Mouse (Mus musculus) kidney, postnatal 0 days (tissue): ENCODE data around the gene Anpep. TPM values are rescaled to one million over a fixed set of nuclear protein-coding genes. Genes with fewer than 3 reads are reported as not detected.

Experiments used
- ATAC-seq: fragments of 200-750 bp; cut with Nextera tagmentation; replicated peaks from 2 replicates; pipeline ENCODE4 v1.8.0; 2017; ENCODE audit warnings: low read depth, moderate number of reproducible peaks, moderate TSS enrichment, moderate library complexity; ENCODE audit not compliant: low FRiP score
- DNase-seq: peaks from one replicate; pipeline ENCODE4 v3.0.0-alpha.2; 2016; ENCODE audit warnings: low spot score
- H3K27ac ChIP-seq: fragments of 300-500 bp; sonication (generic); 2 replicates; pipeline ENCODE4 v1.5.1; 2014; ENCODE audit warnings: mild to moderate bottlenecking
- H3K27me3 ChIP-seq: fragments of 300-500 bp; sonication (generic); 2 replicates; pipeline ENCODE4 v1.6.1; 2014; ENCODE audit warnings: low read length, mixed read lengths; ENCODE audit not compliant: insufficient read depth
- H3K36me3 ChIP-seq: fragments of 300-500 bp; sonication (generic); 2 replicates; pipeline ENCODE4 v1.6.1; 2014; ENCODE audit warnings: low read length, mixed read lengths; ENCODE audit not compliant: insufficient read depth
- H3K4me1 ChIP-seq: fragments of 300-500 bp; sonication (generic); replicated peaks from 2 replicates; pipeline ENCODE4 v1.6.1; 2014; ENCODE audit warnings: antibody characterized with exemption, low read length, mixed read lengths; ENCODE audit not compliant: insufficient read depth
- H3K4me2 ChIP-seq: fragments of 300-500 bp; sonication (generic); 2 replicates; pipeline ENCODE4 v1.6.1; 2014; ENCODE audit warnings: mild to moderate bottlenecking, low read length, moderate library complexity, mixed read lengths
- H3K4me3 ChIP-seq: fragments of 300-500 bp; sonication (generic); replicated peaks from 2 replicates; pipeline ENCODE4 v1.5.1; 2014; ENCODE audit warnings: low read depth, low read length
- H3K9ac ChIP-seq: fragments of 300-500 bp; sonication (generic); 2 replicates; pipeline ENCODE4 v1.6.1; 2014; ENCODE audit warnings: low read depth, low read length
- H3K9me3 ChIP-seq: fragments of 300-500 bp; sonication (generic); replicated peaks from 2 replicates; pipeline ENCODE4 v1.6.1; 2016; ENCODE audit warnings: low read length, inconsistent platforms, mixed read lengths
- CTCF ChIP-seq: IDR thresholded peaks from 2 replicates; pipeline ENCODE4 v1.5.1; 2016; ENCODE audit warnings: antibody characterized with exemption, low read depth, mild to moderate bottlenecking, moderate library complexity
- WGBS: fragments of 180-500 bp; shearing (Covaris S2); extraction: QIAGEN DNeasy Blood & Tissue Kit; methylation state at CpG from one replicate; pipeline ENCODE4 v1.1.7; 2014; 5-methylcytosine and 5-hydroxymethylcytosine counted together
- polyA plus RNA-seq: library from polyadenylated mRNA; unstranded; fragments of >200 nt; fragmentation: Nextera tagmentation; extraction: Ambion mirVana; gene quantifications from 2 replicates; pipeline ENCODE4 v1.2.1, GENCODE M21; 2015

Anpep gene
- polyA plus RNA-seq, 1 experiment from 2014 or later = 265 TPM

- no peaks in the 10 kb centered on the region for H3K36me3 ChIP-seq
- no peak overlapping the region for H3K9ac ChIP-seq
- ATAC-seq (no peak), DNase-seq (no peak)
- WGBS = 80% methylated on average over 1 of the region's 1 CpGs
- peaks cover 9% of the 10 kb centered on the region; the same call in 1 of the 2 replicates for H3K4me1 ChIP-seq
- no peak overlapping the region for H3K4me3 ChIP-seq
- H3K27ac ChIP-seq = peak overlapping the region; percentile 57
- no peaks in the 10 kb centered on the region for H3K9me3 ChIP-seq
- no peak for TF ChIP-seq CTCF
- H3K4me2 ChIP-seq = no peak overlapping the region
- H3K27me3 ChIP-seq = no peaks in the 10 kb centered on the region
Observed at GRCm38 (mm10) chr7:79894790-79895189, 33.9 kb upstream of the Anpep start.

- Histone ChIP-seq H3K4me1 (peaks cover 9% of the 10 kb centered on the region), H3K4me3 (no peak overlapping the region), H3K27ac (no peak overlapping the region; the same call in 1 of the 2 replicates), H3K4me2 (no peak overlapping the region), H3K27me3 (no peaks in the 10 kb centered on the region), H3K9ac (no peak overlapping the region), H3K9me3 (no peaks in the 10 kb centered on the region), H3K36me3 (no peaks in the 10 kb centered on the region)
- WGBS = 58% methylated on average over 6 of the region's 6 CpGs
- ATAC-seq (no peak), DNase-seq (peak; percentile 81)
- TF ChIP-seq CTCF = no peak
Observed at GRCm38 (mm10) chr7:79892576-79893428, 31.9 kb upstream of the Anpep start.

GRCm38 (mm10) chr7:79890436-79891221, 29.8 kb upstream of the Anpep start:
- ATAC-seq (peak; percentile 67), DNase-seq (no peak)
- Histone ChIP-seq H3K9me3 (no peaks in the 10 kb centered on the region), H3K4me2 (no peak overlapping the region), H3K4me1 (peaks cover 12% of the 10 kb centered on the region), H3K9ac (no peak overlapping the region), H3K27ac (peak overlapping the region; percentile 63), H3K36me3 (no peaks in the 10 kb centered on the region), H3K27me3 (no peaks in the 10 kb centered on the region), H3K4me3 (no peak overlapping the region)
- WGBS = 62% methylated on average over 15 of the region's 15 CpGs
- no peak for TF ChIP-seq CTCF

GRCm38 (mm10) chr7:79888603-79889002, 27.7 kb upstream of the Anpep start:
- no peaks in the 10 kb centered on the region for H3K36me3 ChIP-seq
- H3K4me2 ChIP-seq = no peak overlapping the region
- ATAC-seq (no peak), DNase-seq (no peak)
- TF ChIP-seq CTCF = no peak
- H3K9ac ChIP-seq = no peak overlapping the region
- peaks cover 12% of the 10 kb centered on the region for H3K4me1 ChIP-seq
- no peaks in the 10 kb centered on the region for H3K27me3 ChIP-seq
- H3K27ac ChIP-seq = peak overlapping the region; percentile 66; the same call in 1 of the 2 replicates
- no peak overlapping the region for H3K4me3 ChIP-seq
- 73% methylated on average over 9 of the region's 9 CpGs for WGBS
- no peaks in the 10 kb centered on the region for H3K9me3 ChIP-seq

GRCm38 (mm10) chr7:79883613-79884334, 22.9 kb upstream of the Anpep start:
- DNase-seq = no peak
- Histone ChIP-seq H3K27me3 (no peaks in the 10 kb centered on the region), H3K4me3 (no peak overlapping the region), H3K9ac (no peak overlapping the region), H3K9me3 (no peaks in the 10 kb centered on the region), H3K4me1 (peaks cover 8% of the 10 kb centered on the region; the same call in 1 of the 2 replicates), H3K36me3 (peaks cover 10% of the 10 kb centered on the region), H3K27ac (no peak overlapping the region), H3K4me2 (no peak overlapping the region)
- no peak for TF ChIP-seq CTCF
- 81% methylated on average over 7 of the region's 7 CpGs for WGBS
- no peak for ATAC-seq

GRCm38 (mm10) chr7:79881901-79882300, 21.0 kb upstream of the Anpep start:
- Histone ChIP-seq H3K9me3 (no peaks in the 10 kb centered on the region), H3K4me1 (0 out of 2 replicates have a peak, but pooled peaks cover 5% of the 10 kb centered on the region), H3K27me3 (no peaks in the 10 kb centered on the region), H3K4me3 (no peak overlapping the region), H3K36me3 (peaks cover 10% of the 10 kb centered on the region), H3K4me2 (no peak overlapping the region), H3K27ac (0 out of 2 replicates have a peak overlapping the region, but pooled peaks have one; percentile 38), H3K9ac (no peak overlapping the region)
- no peak for DNase-seq
- no peak for TF ChIP-seq CTCF
- no peak for ATAC-seq
- 86% methylated on average over 6 of the region's 6 CpGs for WGBS
